Mouse (Mus musculus) NIH3T3 (cell line): Measurements from ENCODE around the gene Plxna3.

Source experiments
- DNase-seq: peaks from one replicate; pipeline ENCODE4 v3.0.0-alpha.2; 2012; ENCODE audit warnings: low read depth

Plxna3 gene

GRCm38 (mm10) chrX:74368209-74368909 is 39.5 kb downstream of the Plxna3 start:
- DNase-seq, result peak; percentile 76

GRCm38 (mm10) chrX:74372888-74373549 is 44.2 kb downstream of the Plxna3 start, which contains the start of the genes Ubl4a and Slc10a3:
Gene Ubl4a (minus strand): TSS chrX:74373218.
Gene Slc10a3 (minus strand): TSS chrX:74373349.
- DNase-seq, result peak; percentile 93

GRCm38 (mm10) chrX:74384451-74384850 is 55.6 kb downstream of the Plxna3 start:
- no peak for DNase-seq

- DNase-seq, result no peak
Observed at GRCm38 (mm10) chrX:74388153-74388552, 59.3 kb downstream of the Plxna3 start.

- DNase-seq, result peak; percentile 90
Observed at GRCm38 (mm10) chrX:74392535-74393443, 63.9 kb downstream of the Plxna3 start, which contains the start of the genes Fam3a and Ikbkg. Gene Fam3a (minus strand): TSS chrX:74393272. Gene Ikbkg (plus strand): TSS chrX:74393290.
